Mouse (Mus musculus) liver, embryonic 16.5 days (tissue): ENCODE measurements around the gene Prss42. TPM values are rescaled to one million over a fixed set of nuclear protein-coding genes. Genes with fewer than 3 reads are reported as not detected.

ENCODE experiments used
- ATAC-seq: fragments of 200-750 bp; cut with Nextera tagmentation; 2 replicates; pipeline ENCODE4 v1.8.0; 2017; ENCODE audit warnings: low read depth, mild to moderate bottlenecking, moderate number of reproducible peaks, moderate library complexity
- H3K27ac ChIP-seq: fragments of 300-500 bp; sonication (generic); 2 replicates; pipeline ENCODE4 v1.5.1; 2014; ENCODE audit warnings: mild to moderate bottlenecking, low read length
- H3K27me3 ChIP-seq: fragments of 300-500 bp; sonication (generic); 2 replicates; pipeline ENCODE4 v1.6.1; 2014; ENCODE audit warnings: low read depth, low read length, mixed read lengths; ENCODE audit not compliant: control insufficient read depth, insufficient read depth
- H3K36me3 ChIP-seq: fragments of 300-500 bp; sonication (generic); 2 replicates; pipeline ENCODE4 v1.6.1; 2014; ENCODE audit warnings: mild to moderate bottlenecking; ENCODE audit not compliant: control insufficient read depth, insufficient read depth
- H3K4me1 ChIP-seq: fragments of 300-500 bp; sonication (generic); 2 replicates; pipeline ENCODE4 v1.6.1; 2014; ENCODE audit warnings: low read depth, low read length, mixed read lengths; ENCODE audit not compliant: control insufficient read depth
- H3K4me2 ChIP-seq: fragments of 300-500 bp; sonication (generic); 2 replicates; pipeline ENCODE4 v1.6.1; 2014; ENCODE audit warnings: low read depth, low read length, mixed read lengths
- H3K4me3 ChIP-seq: fragments of 300-500 bp; sonication (generic); 2 replicates; pipeline ENCODE4 v1.5.1; 2014; ENCODE audit warnings: low read depth, mild to moderate bottlenecking, low read length
- H3K9ac ChIP-seq: fragments of 300-500 bp; sonication (generic); 2 replicates; pipeline ENCODE4 v1.6.1; 2014; ENCODE audit warnings: low read depth, low read length
- H3K9me3 ChIP-seq: fragments of 300-500 bp; sonication (generic); replicated peaks from 2 replicates; pipeline ENCODE4 v1.6.1; 2016; ENCODE audit warnings: low read length; ENCODE audit not compliant: control insufficient read depth
- WGBS: fragments of 180-500 bp; shearing (Covaris S2); extraction: QIAGEN DNeasy Blood & Tissue Kit; methylation state at CpG from one replicate; pipeline ENCODE4 v1.1.7; 2014; ENCODE audit not compliant: insufficient replicate concordance; 5-methylcytosine and 5-hydroxymethylcytosine counted together
- polyA plus RNA-seq: library from polyadenylated mRNA; unstranded; fragments of >200 nt; fragmentation: Nextera tagmentation; extraction: Ambion mirVana; gene quantifications from 2 replicates; pipeline ENCODE4 v1.2.1, GENCODE M21; 2015

Prss42 gene
- not detected in 2 replicates for polyA plus RNA-seq

GRCm38 (mm10) chr9:110797866-110798265 lies at the start of gene Prss42:
TSS of gene Prss42 (plus strand) at chr9:110798166.
- WGBS: 81% methylated on average over 14 of the region's 14 CpGs
- no peaks in the 10 kb centered on the region for H3K36me3 ChIP-seq
- no peaks in the 10 kb centered on the region for H3K4me1 ChIP-seq

DNA sequence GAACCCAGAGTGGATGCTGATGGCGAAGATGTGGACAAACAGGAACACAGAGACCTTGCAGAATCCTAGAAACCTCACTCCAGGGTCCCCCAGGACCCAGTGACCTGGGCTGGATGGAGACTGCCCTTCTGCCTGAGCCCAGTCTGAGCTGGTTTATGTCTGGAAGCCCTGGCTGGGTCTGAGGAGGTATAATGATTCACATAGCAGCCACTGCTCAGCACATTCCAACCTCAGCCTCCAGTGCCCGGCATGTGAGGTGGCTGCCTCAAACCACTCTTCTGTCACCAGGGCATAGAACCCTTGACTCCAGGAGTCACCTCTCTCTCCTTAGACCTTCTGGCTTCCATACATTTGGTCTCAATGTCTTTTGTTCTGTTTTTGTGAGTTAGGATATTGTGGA lies 49.5 kb upstream of the Prss42 start:
- WGBS: 58% methylated on average over 2 of the region's 2 CpGs
- no peaks in the 10 kb centered on the region; the same call in 1 of the 2 replicates for H3K4me1 ChIP-seq
- ATAC-seq: no peak
- no peak overlapping the region for H3K9ac ChIP-seq
- no peaks in the 10 kb centered on the region for H3K36me3 ChIP-seq
- H3K4me3 ChIP-seq: no peak overlapping the region
- no peak overlapping the region for H3K27ac ChIP-seq
- H3K9me3 ChIP-seq: no peaks in the 10 kb centered on the region
- H3K27me3 ChIP-seq: peaks cover 23% of the 10 kb centered on the region
- H3K4me2 ChIP-seq: no peak overlapping the region

More at GRCm38 (mm10) chr9:110797866-110798265, at the start of gene Prss42:
- Histone ChIP-seq H3K9me3 (no peaks in the 10 kb centered on the region), H3K4me2 (no peak within 1 kb of the TSS), H3K4me3 (no peak within 1 kb of the TSS), H3K9ac (no peak within 1 kb of the TSS), H3K27me3 (no peaks in the 10 kb centered on the region), H3K27ac (no peak within 1 kb of the TSS)
- no peak for ATAC-seq

DNA sequence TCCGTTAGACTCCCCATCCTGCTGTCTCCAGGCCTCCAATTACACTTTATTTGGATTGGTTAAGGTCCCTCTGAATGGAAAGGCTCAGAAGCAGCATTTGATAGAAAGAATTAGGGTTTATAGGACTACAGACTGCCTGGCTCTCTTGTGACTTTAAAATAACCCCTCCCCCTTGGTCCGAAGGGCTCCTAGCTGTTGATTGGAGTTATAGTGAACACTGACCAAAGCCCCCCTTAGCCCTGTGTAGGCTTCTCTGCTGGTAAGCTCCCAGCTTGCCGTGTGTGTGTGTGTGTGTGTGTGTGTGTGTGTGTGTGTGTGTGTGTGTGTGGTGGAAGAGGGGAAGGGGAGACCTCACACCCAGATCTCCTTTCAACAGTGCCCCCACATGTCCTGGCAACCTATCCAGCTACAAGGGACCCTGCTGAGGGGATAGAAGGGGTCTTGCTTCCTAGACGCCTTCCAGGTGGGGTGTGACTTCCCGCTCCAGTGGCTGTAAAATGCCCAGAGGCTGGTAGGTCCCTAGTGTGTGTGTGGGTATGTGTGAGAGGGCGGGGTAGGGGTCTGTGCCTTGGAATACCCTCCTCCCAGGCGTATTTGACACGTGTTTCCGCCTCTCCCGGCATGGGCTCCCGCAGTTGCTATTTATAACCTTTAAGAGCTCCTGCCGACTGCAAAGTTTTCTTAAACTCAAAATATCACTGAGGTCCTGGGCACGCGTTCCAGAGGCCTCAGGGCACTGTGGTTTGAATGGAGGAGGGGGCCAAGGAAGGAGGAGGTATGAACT lies 47.4 kb upstream of the Prss42 start:
- no peaks in the 10 kb centered on the region for H3K4me1 ChIP-seq
- H3K27ac ChIP-seq: no peak overlapping the region
- H3K9me3 ChIP-seq: no peaks in the 10 kb centered on the region
- H3K36me3 ChIP-seq: no peaks in the 10 kb centered on the region
- 30% methylated on average over 14 of the region's 14 CpGs for WGBS
- H3K4me3 ChIP-seq: no peak overlapping the region
- ATAC-seq: no peak
- no peak overlapping the region for H3K4me2 ChIP-seq
- peaks cover 3% of the 10 kb centered on the region; the same call in 1 of the 2 replicates for H3K27me3 ChIP-seq
- H3K9ac ChIP-seq: no peak overlapping the region

- Histone ChIP-seq H3K4me1 (no peaks in the 10 kb centered on the region), H3K9me3 (no peaks in the 10 kb centered on the region), H3K4me2 (no peak overlapping the region), H3K36me3 (no peaks in the 10 kb centered on the region), H3K9ac (no peak overlapping the region), H3K27me3 (no peaks in the 10 kb centered on the region; the same call in 1 of the 2 replicates), H3K27ac (no peak overlapping the region), H3K4me3 (no peak overlapping the region)
- no peak for ATAC-seq
- 29% methylated on average over 5 of the region's 5 CpGs for WGBS
Observed at GRCm38 (mm10) chr9:110751412-110751811, 46.6 kb upstream of the Prss42 start.

- 43% methylated on average over 4 of the region's 4 CpGs for WGBS
- no peaks in the 10 kb centered on the region for H3K4me1 ChIP-seq
- no peak overlapping the region for H3K27ac ChIP-seq
- H3K4me3 ChIP-seq: no peak overlapping the region
- ATAC-seq: no peak
- no peak overlapping the region for H3K9ac ChIP-seq
- H3K27me3 ChIP-seq: no peaks in the 10 kb centered on the region
- no peaks in the 10 kb centered on the region for H3K9me3 ChIP-seq
- H3K36me3 ChIP-seq: no peaks in the 10 kb centered on the region
- H3K4me2 ChIP-seq: no peak overlapping the region
Observed at GRCm38 (mm10) chr9:110752917-110753435, 45.0 kb upstream of the Prss42 start.

DNA sequence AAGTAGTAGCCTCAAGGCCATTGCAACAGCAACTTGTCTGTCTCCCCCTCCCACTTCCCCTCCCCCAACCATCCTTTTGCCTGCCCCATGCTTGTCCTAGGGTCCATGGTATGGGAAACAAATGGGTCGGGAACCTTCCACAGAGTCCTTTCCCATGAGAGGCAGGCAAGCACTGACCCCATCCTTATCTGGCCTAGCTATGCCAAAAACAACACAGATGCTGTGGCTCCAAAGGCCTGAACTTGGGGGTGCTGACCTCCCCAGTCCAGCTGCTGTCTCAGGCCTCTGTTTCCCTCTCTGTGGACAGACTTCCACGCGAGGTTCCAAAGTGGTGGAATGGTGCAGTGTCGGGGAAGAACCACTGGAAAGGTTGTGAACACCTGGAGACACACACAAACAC lies 44.2 kb upstream of the Prss42 start:
- no peak overlapping the region for H3K27ac ChIP-seq
- 63% methylated on average over 4 of the region's 4 CpGs for WGBS

DNA sequence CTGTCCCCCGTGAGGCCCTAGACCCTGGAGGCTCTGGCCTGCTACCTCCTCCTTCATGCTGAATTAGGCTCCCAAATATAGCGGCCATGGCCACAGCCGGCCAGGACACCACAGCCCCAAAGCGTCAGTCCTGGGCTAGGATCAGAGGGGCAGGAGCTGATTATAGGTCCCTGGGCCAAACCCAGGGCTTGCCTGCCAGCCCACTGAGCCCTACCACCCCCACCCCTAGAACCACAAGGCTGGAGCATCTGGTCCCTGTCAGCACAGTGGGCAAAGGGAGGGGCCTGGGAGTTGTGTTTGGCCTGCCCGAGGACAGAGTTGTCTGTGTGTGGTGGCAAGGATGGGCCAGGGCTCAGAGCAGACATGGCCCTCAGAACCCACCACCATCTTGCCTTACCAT lies 40.1 kb upstream of the Prss42 start:
- Histone ChIP-seq H3K9ac (no peak overlapping the region), H3K9me3 (no peaks in the 10 kb centered on the region), H3K27ac (no peak overlapping the region), H3K4me3 (no peak overlapping the region), H3K4me2 (no peak overlapping the region), H3K36me3 (no peaks in the 10 kb centered on the region), H3K27me3 (no peaks in the 10 kb centered on the region), H3K4me1 (no peaks in the 10 kb centered on the region)
- WGBS: 68% methylated on average over 5 of the region's 5 CpGs
- no peak for ATAC-seq

More for the DNA sequence above, 44.2 kb upstream of the Prss42 start:
- H3K27me3 ChIP-seq: no peaks in the 10 kb centered on the region
- no peaks in the 10 kb centered on the region for H3K9me3 ChIP-seq
- no peak overlapping the region for H3K9ac ChIP-seq
- ATAC-seq: no peak
- H3K4me1 ChIP-seq: no peaks in the 10 kb centered on the region
- H3K4me2 ChIP-seq: no peak overlapping the region
- H3K4me3 ChIP-seq: no peak overlapping the region
- H3K36me3 ChIP-seq: no peaks in the 10 kb centered on the region

DNA sequence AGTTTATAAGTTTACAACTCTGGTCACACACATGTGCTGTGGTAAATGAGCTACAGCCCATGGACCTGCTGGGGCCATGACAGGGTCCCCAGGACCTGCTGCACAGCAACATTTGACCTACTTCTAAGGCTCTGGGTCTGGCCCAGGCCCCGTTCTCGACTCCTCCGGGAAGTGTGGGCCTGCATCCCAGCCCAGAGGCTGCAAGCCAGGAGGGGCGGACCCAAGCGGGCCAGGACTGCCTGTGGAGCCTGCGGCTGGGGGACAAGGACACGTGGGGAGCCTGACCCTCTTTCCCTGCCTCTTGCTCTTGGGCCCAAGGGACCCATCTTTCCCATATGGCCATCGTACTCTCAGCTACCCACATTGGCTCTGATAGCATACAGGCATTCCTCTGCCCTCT lies 39.4 kb upstream of the Prss42 start:
- Histone ChIP-seq H3K27me3 (no peaks in the 10 kb centered on the region), H3K9me3 (no peaks in the 10 kb centered on the region), H3K4me1 (no peaks in the 10 kb centered on the region), H3K9ac (no peak overlapping the region), H3K4me2 (no peak overlapping the region), H3K4me3 (no peak overlapping the region), H3K36me3 (no peaks in the 10 kb centered on the region), H3K27ac (no peak overlapping the region)
- WGBS: 74% methylated on average over 8 of the region's 8 CpGs
- no peak for ATAC-seq

- H3K4me2 ChIP-seq: no peak overlapping the region
- ATAC-seq: peak; percentile 41; the same call in 1 of the 2 replicates
- H3K9ac ChIP-seq: no peak overlapping the region
- no peaks in the 10 kb centered on the region for H3K9me3 ChIP-seq
- no peaks in the 10 kb centered on the region for H3K36me3 ChIP-seq
- no peak overlapping the region for H3K27ac ChIP-seq
- 40% methylated on average over 2 of the region's 2 CpGs for WGBS
- no peaks in the 10 kb centered on the region for H3K27me3 ChIP-seq
- H3K4me3 ChIP-seq: no peak overlapping the region
- H3K4me1 ChIP-seq: no peaks in the 10 kb centered on the region
Observed at GRCm38 (mm10) chr9:110759265-110759664, 38.7 kb upstream of the Prss42 start.
